Mouse (Mus musculus) C2C12 (cell line): ENCODE results near the gene Angptl1. TPM values are rescaled to one million over a fixed set of nuclear protein-coding genes. Genes with fewer than 3 reads are reported as not detected.

Source experiments
- H3K27me3 ChIP-seq: one replicate; pipeline ENCODE4 v1.6.1; 2011; ENCODE audit not compliant: control insufficient read depth, insufficient read depth, insufficient read length
- H3K36me3 ChIP-seq: one replicate; pipeline ENCODE4 v1.6.1; 2011; ENCODE audit not compliant: control insufficient read depth, insufficient read depth
- H3K4me3 ChIP-seq: one replicate; pipeline ENCODE4 v1.5.1; 2011; ENCODE audit warnings: mild to moderate bottlenecking, control low read depth; ENCODE audit not compliant: poor library complexity, insufficient read depth, severe bottlenecking
- H3K79me2 ChIP-seq: one replicate; pipeline ENCODE4 v1.6.1; 2011; ENCODE audit not compliant: control insufficient read depth, insufficient read depth
- H3K79me3 ChIP-seq: one replicate; pipeline ENCODE4 v1.6.1; 2011; ENCODE audit warnings: low read depth, control low read depth
- H3ac ChIP-seq: one replicate; pipeline ENCODE3; 2011; ENCODE audit warnings: low read depth; ENCODE audit not compliant: control insufficient read depth, insufficient read length
- CEBPB ChIP-seq: IDR thresholded peaks from one replicate; pipeline ENCODE4 v1.6.1; 2011; ENCODE audit warnings: low read depth, mild to moderate bottlenecking, control low read depth, moderate library complexity
- CTCF ChIP-seq: IDR thresholded peaks from one replicate; pipeline ENCODE4 v1.5.1; 2011; ENCODE audit not compliant: control insufficient read depth, insufficient read depth, insufficient read length
- FOSL1 ChIP-seq: IDR thresholded peaks from one replicate; pipeline ENCODE4 v1.8.0; 2011; ENCODE audit warnings: mild to moderate bottlenecking, low read length; ENCODE audit not compliant: poor library complexity, insufficient read depth, severe bottlenecking
- MAX ChIP-seq: IDR thresholded peaks from one replicate; pipeline ENCODE4 v1.6.1; 2011; ENCODE audit warnings: mild to moderate bottlenecking, control low read depth
- MYOD1 ChIP-seq: IDR thresholded peaks from one replicate; pipeline ENCODE4 v1.6.1; 2011; ENCODE audit warnings: low read depth; ENCODE audit not compliant: control insufficient read depth, insufficient read length
- MYOG ChIP-seq: IDR thresholded peaks from one replicate; pipeline ENCODE4 v1.6.1; 2011; ENCODE audit not compliant: control insufficient read depth, insufficient read length; ENCODE audit errors: extremely low read depth
- USF1 ChIP-seq: IDR thresholded peaks from one replicate; pipeline ENCODE4 v1.6.1; 2011; ENCODE audit warnings: low read depth, mild to moderate bottlenecking, control low read depth, moderate library complexity
- polyA plus RNA-seq: library from polyadenylated mRNA; unstranded; fragments of >200 nt; fragmentation: generic; extraction: Trizol; gene quantifications from one replicate; pipeline ENCODE4 v1.2.1, GENCODE M21; 2012; ENCODE audit warnings: missing spikeins

Angptl1 gene
- polyA plus RNA-seq, 1 experiment: 0.02 TPM

DNA sequence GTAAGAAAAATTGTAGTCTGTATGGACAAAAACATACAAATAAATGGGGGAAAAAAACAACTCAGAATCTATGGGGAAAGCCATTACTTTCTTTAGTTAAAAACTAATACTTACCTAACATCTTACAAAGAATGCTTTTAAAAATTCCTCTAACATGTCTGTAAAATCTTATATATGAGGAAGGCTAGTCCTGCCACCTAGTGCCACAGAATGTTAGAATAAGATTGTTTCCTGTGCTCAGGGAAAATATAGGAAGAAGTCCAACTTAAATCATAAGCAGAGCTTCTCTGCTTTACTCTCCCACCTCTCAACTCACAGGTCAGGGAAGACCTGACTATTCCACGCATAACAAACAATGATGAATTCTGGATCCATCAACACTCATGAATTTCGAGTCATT is 47.5 kb downstream of the Angptl1 start:
- no peak for TF ChIP-seq FOSL1

GRCm38 (mm10) chr1:156888830-156889229 is 50.5 kb downstream of the Angptl1 start:
- TF ChIP-seq MYOG (no peak), CEBPB (no peak), USF1 (no peak), FOSL1 (no peak), MYOD1 (no peak), MAX (no peak), CTCF (no peak)
- Histone ChIP-seq H3ac (no peak overlapping the region), H3K79me2 (no peaks in the 10 kb centered on the region), H3K27me3 (no peaks in the 10 kb centered on the region), H3K4me3 (no peak overlapping the region), H3K79me3 (no peaks in the 10 kb centered on the region), H3K36me3 (no peaks in the 10 kb centered on the region)

More for the DNA sequence above, 47.5 kb downstream of the Angptl1 start:
- H3K79me3 ChIP-seq: no peaks in the 10 kb centered on the region
- H3K79me2 ChIP-seq: no peaks in the 10 kb centered on the region
- H3ac ChIP-seq: no peak overlapping the region
- H3K27me3 ChIP-seq: no peaks in the 10 kb centered on the region
- H3K36me3 ChIP-seq: no peaks in the 10 kb centered on the region
- H3K4me3 ChIP-seq: no peak overlapping the region

DNA sequence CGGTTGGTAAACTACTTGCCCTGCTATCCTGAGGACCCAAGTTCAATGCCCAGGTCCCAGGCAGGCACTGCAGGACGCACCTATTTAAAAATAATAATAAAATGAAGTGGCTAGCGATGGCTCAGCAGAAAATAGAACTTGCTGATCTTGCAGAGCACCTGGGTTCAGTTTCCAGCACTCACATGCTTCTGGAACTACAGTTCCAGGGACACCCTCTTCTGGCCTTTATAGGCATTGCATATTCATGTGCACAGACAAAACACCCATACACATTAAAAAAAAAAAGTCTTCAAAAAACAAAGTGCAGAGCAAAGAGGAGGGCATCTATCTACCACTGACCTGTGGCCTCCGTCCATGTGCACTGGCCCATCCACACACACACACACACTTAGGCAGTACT is 53.2 kb downstream of the Angptl1 start:
- Histone ChIP-seq H3K27me3 (no peaks in the 10 kb centered on the region), H3K4me3 (no peak overlapping the region), H3ac (no peak overlapping the region), H3K79me3 (no peaks in the 10 kb centered on the region), H3K36me3 (no peaks in the 10 kb centered on the region), H3K79me2 (no peaks in the 10 kb centered on the region)
- TF ChIP-seq FOSL1 (no peak), MYOD1 (no peak), MYOG (no peak), USF1 (no peak), CEBPB (no peak), CTCF (no peak), MAX (no peak)

DNA sequence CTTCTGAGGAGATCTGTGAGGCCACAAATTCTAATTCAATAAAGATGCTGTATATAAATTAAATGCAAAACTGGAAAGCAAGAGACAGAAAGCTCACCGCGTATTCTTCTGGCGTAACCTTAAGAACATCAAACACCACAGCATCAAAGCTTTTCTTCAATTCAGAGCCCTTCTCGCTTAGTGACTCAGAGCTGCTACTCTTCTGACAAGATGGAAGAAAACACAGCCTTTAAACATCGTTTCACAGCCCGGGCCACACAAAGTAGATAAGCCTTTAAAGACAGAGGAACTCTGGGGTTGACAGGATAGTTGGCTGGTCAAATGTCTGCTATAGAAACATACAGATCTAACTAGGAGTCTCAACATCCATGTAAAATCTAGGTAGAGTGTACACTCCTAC is 63.3 kb downstream of the Angptl1 start:
- H3ac ChIP-seq: no peak overlapping the region
- TF ChIP-seq CTCF: no peak
- TF ChIP-seq MYOG: no peak
- TF ChIP-seq CEBPB: no peak
- TF ChIP-seq MYOD1: no peak
- no peak for TF ChIP-seq FOSL1
- no peak for TF ChIP-seq MAX
- TF ChIP-seq USF1: no peak
- no peaks in the 10 kb centered on the region for H3K79me2 ChIP-seq
- H3K36me3 ChIP-seq: no peaks in the 10 kb centered on the region
- H3K79me3 ChIP-seq: no peaks in the 10 kb centered on the region
- H3K27me3 ChIP-seq: no peaks in the 10 kb centered on the region
- H3K4me3 ChIP-seq: no peak overlapping the region

GRCm38 (mm10) chr1:156903899-156904298 is 65.5 kb downstream of the Angptl1 start:
- Histone ChIP-seq H3ac (no peak overlapping the region), H3K36me3 (no peaks in the 10 kb centered on the region), H3K79me2 (no peaks in the 10 kb centered on the region), H3K79me3 (no peaks in the 10 kb centered on the region), H3K27me3 (no peaks in the 10 kb centered on the region), H3K4me3 (no peak overlapping the region)
- TF ChIP-seq MYOD1: no peak
- no peak for TF ChIP-seq CEBPB
- TF ChIP-seq MAX: no peak
- TF ChIP-seq CTCF: no peak
- TF ChIP-seq MYOG: no peak
- no peak for TF ChIP-seq FOSL1
- no peak for TF ChIP-seq USF1

DNA sequence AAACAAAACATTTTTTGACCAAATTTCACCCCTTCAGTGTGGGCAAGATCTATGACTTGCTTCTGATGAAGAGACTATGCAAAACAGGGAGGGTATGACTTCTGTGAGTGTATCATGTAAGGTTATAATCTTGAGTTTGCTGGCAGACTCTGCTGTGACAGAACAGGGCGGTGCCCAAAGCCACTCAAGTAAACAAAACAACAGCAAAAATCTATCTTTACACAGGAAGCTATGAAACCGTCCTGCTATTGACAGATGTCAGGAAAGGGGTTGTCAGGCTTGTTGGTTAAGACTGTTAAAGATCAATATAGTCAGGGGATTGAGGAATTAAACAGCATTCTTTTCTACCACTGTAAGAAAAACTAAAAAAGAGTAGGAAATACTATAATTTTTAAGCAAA is 67.3 kb downstream of the Angptl1 start:
- Histone ChIP-seq H3K36me3 (no peaks in the 10 kb centered on the region), H3K27me3 (no peaks in the 10 kb centered on the region)
- TF ChIP-seq MAX: no peak
- TF ChIP-seq FOSL1: no peak
- TF ChIP-seq MYOD1: no peak
- no peak for TF ChIP-seq MYOG
- no peak for TF ChIP-seq CEBPB
- no peak for TF ChIP-seq CTCF
- TF ChIP-seq USF1: no peak

More for the DNA sequence above, 67.3 kb downstream of the Angptl1 start:
- Histone ChIP-seq H3ac (no peak overlapping the region), H3K79me3 (no peaks in the 10 kb centered on the region), H3K79me2 (no peaks in the 10 kb centered on the region), H3K4me3 (no peak overlapping the region)
